Mouse (Mus musculus) lung, postnatal 14 days (tissue): ENCODE results near the gene Adcy2.

Source experiments
- DNase-seq: peaks from one replicate; pipeline ENCODE4 v3.0.0; 2021

Gene Adcy2

GRCm38 (mm10) chr13:68959406-68959805 is 39.9 kb downstream of the Adcy2 start:
- DNase-seq = no peak

- DNase-seq = no peak
These were observed 56.6 kb downstream of the Adcy2 start for GRCm38 (mm10) chr13:68942735-68943134.

DNA sequence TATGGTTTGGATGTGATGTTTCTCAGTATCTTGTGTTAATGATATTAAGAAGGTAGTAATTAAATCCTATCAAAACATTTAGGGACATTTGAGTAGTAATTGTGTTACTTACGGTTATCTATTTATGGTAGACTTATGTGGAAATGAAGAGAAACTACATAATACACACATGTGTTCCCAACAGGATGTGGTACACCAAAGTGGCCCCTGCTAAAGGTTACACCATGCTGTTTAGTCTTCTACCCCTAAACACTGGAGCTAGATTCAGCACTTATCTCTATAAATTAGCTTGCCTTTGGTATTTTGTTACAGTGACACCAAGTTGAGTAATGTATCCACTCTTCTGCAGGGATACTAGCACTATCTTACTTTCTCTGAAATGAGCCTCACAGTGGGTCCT is 57.9 kb downstream of the Adcy2 start:
- DNase-seq = no peak

- no peak for DNase-seq
These were observed 67.1 kb downstream of the Adcy2 start for GRCm38 (mm10) chr13:68932283-68932647.

DNA sequence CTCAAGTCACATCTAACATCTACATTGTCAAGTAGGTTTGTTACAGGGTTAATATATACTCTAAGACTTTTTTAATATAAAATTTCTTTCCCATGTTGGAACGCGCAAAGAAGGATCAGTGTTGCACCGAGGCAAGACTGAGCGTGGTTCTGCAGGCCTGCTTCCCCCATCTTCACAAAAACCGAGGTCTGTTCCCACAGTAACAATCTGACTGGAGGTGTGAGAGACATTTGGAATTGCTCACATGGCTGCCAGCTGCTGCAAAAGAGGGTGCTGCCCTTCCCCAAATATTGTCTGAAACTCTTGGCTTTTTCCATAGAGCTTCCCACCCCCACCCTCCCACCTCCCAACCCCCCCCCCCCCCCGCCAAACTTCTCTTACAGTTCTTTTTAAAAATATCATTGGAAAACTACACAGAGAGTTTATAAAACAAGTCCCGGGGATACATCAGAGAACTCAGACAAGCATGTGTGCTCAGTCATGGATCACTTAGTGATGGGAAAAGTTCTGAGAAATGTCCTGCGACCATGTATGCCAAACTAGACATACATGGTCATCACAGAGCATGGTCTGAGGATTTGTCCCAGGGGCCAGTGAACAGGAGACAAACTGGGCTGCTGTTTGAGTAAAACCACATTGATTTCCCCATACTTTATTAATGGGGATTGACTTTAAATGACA is 67.6 kb downstream of the Adcy2 start:
- DNase-seq = peak; percentile 18

DNA sequence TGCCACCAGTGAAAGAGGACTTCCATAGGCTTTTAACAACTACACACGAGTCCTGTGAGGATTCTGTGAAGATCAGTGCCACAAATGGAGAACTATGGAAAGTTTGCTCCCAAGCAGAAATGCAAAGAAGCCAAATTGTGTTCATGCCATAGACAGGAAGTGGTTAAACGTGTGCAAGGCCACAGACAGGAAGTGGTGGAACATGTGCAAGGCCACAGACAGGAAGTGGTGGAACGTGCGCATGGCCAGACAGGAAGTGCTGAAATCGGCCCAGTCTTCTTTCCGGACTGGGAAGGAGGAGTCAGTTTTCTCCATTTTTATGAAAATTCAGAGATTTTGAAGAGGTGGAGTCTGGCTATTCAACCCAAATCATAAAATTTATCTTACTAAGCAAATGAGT is 70.9 kb downstream of the Adcy2 start:
- DNase-seq = no peak

DNA sequence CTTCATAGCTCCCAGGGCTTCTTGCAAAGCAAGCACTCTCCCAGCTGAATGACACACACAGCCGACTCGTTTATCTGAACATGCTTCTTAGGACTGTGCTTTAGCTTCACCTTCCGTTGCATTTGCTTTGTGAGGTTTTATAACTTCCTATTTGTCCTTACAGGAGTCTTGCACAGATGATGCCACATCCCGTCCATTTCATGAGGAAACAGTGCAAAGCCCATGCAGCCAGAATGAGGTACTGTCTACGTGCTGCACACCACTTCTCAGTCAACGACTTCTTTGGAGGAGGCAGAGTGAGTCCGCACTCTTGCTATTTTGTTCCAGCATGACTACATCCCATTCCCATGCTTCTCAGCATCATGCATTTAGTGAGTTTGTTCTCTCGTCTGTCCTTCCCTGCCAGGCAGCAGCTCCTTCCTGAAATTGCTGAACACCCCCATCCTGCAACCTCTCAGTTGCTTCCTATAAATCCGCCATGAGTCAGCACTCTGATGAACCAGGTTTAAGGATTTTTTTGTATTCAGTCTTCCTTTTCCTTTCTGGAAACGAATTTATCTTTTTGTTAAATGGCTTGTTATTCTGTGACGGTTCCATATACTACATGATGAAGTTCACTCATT is 85.6 kb downstream of the Adcy2 start:
- DNase-seq = no peak

- DNase-seq = no peak
These were observed 92.7 kb downstream of the Adcy2 start for GRCm38 (mm10) chr13:68906667-68907066.

- DNase-seq = no peak
These were observed 96.6 kb downstream of the Adcy2 start for GRCm38 (mm10) chr13:68902708-68903107.

GRCm38 (mm10) chr13:68889929-68890593 is 109.3 kb downstream of the Adcy2 start:
- no peak for DNase-seq

DNA sequence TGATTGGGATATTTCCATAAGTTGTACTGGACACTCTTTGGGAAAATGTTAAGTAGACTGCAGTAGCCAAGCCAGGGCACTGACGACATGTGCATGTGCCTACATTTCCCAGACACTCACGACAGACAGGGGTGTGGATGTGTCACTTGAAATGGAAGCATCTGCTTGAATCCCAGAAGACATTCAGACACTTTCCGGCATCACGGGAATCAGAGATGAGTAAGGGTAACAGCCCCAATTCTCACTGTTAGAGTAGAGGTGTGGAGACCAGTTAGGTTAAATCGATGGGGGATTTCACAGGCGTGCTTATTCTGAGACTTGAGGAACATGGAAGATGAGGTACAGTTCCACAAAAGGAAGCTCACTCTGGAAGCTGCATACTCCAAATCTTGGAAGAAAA is 130.6 kb downstream of the Adcy2 start:
- DNase-seq = no peak

DNA sequence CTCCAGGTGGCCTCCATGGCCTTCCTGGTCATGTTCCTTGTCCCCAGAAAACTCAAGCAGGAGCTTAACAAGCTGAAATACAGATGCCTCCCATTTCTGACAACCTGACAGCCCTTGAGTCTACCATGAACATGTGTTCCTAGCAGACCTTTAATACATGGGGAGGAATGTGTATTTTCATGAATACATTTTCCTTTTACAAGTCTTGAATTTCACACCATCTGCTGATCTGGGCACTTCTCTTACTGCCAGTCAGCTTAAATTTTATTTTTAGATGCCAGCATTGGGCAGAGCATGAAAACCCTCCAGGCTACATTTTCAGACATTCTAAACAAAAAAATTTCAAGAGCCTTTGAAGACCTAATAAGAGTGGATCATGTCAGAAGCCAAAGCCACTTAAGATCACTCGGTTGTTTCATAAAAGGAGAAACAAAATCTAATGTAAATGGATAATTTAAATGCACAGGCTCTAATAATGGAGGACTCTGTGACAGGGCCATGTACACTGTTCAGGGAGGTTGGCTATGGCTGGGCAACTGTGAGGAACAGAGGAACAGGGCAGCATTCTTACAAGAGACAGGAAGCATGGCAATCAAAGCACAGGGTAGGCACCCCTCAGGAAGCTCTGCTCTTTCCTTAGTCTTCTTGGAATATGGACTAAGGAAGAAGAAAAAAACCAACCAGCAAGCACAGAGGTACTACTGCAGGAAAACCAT is 131.2 kb downstream of the Adcy2 start:
- no peak for DNase-seq

DNA sequence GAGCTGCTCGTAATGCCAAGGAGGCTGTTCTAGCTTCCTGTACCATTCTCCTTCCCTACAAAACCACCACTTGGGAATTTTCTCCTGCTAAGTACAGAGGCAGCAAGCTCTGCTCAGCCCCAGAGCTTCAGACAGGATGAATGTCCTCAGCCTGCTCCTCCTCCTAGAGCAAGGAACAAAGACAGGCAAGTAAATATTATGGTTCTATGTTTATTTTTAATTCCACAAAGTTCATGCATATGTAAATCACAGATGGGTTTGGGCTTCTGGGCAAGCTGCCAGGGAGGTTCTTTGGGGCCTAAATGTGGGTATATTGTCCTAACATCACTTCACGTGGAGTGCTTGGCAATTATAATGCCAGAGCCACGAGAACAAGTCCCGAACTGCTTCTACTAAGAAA is 139.3 kb downstream of the Adcy2 start:
- peak; percentile 7 for DNase-seq

DNA sequence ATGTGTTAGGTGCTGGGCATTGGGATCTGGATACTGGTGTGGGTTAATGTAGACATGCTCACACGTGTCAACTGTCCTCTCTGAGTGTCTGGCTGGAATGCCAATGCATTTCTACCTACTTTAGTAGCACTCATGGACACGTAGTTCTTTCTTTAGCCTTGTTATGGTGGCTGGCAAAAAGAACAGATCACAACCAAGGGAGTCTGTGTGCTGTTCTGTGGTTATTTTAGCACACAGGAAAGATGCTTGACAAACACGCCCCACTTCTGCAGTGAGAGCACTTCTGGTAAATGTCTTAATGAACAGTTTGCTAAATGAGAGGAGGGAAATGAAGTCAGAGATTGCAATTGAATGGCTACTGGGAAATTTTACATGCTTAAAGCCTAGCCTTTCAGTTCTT is 151.1 kb downstream of the Adcy2 start:
- DNase-seq = no peak

DNA sequence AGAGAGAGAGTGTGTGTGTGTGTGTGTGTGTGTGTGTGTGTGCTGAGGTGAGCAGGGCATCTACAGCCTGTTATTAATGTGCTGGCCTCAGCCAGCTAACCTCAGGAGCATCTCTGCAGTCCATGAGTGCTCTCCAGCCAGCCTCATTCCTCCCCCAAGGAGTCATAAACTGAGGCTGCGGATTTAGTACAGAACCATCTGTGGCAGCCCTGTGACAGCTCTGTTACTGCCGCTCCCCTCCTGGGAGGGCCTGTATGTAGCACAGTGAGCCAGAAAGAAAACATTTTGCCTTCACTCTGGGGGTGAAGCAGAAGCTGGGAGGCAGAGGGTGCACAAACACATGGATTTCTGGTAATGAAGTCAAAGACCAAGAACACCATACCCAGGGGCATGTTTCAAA is 159.8 kb downstream of the Adcy2 start:
- no peak for DNase-seq

DNA sequence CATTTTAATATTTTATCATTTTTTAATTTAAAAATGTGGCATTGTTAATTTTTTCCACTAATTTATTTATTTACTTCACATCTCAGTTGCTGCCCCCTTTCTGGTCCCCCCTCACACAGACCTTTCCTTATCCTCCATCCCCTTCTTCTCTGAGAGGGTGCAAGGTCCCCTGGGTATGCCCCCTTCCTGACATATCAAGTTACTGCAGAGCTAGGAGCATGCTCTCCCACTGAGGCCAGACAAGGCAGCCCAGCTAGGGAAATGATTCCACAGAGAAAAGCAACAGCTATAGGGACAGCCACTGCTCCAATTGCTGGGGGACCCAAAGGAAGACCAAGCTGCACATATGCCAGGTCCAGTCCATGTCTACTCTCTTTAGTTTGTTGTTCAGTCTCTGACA is 163.2 kb downstream of the Adcy2 start:
- DNase-seq = no peak

- no peak for DNase-seq
These were observed 163.8 kb downstream of the Adcy2 start for GRCm38 (mm10) chr13:68835424-68836045.

GRCm38 (mm10) chr13:68832141-68832540 is 167.2 kb downstream of the Adcy2 start:
- no peak for DNase-seq

- no peak for DNase-seq
These were observed 169.1 kb downstream of the Adcy2 start for GRCm38 (mm10) chr13:68830030-68830759.

GRCm38 (mm10) chr13:68828441-68828840 is 170.9 kb downstream of the Adcy2 start:
- no peak for DNase-seq

DNA sequence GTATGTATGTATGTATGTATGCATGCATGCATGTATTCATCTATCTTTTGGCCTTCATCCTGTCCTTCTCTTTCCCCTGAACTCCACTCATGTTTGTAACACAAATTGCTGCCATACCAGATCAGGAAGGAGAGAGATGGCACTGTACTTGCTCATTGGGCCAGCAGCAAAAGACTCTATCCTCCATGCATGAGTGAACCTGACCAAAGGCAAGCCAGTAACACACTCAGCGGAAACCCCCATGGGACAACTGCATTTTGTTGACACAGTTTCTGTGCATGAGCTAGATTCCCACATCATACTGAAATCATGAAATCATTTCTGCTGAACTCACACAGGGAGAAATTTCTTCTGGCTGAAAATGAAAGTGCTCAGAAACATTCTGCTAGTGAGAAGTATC is 172.9 kb downstream of the Adcy2 start:
- DNase-seq = no peak

DNA sequence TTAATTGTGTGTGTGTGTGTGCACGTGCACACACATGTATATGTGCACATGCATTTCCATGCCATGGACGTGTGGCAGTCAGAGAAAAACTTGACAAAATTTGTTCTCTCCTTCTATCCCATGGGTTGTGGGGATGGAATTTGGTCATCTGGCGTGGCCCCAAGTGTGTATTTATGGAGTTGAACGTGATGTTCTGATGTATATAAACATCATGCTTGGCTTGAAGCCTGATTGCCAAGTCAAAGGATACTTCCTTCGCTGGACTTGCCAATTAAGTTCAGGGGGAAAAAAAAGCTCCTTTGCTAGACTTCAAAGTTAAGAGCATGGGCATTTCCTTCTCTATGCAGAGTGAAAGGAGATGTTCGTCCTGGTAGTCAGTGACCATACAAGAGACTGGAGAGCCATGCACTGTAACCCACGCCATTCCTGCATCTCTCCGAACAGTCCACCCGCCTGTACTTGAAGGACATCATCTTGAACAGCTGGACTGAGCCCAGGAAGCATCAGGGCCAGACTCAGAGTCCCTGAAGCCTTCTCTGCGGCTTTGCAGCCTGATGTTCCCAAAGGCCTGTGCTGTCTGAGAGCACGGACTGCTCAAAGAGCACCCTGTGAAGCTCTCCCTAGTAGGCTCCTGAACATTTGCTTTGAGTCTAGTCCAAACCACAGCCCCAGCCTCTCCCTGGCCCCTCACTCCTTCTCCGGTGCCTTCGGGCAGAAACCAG is 178.3 kb downstream of the Adcy2 start:
- peak; percentile 47 for DNase-seq
